In the genomic region with DNA sequence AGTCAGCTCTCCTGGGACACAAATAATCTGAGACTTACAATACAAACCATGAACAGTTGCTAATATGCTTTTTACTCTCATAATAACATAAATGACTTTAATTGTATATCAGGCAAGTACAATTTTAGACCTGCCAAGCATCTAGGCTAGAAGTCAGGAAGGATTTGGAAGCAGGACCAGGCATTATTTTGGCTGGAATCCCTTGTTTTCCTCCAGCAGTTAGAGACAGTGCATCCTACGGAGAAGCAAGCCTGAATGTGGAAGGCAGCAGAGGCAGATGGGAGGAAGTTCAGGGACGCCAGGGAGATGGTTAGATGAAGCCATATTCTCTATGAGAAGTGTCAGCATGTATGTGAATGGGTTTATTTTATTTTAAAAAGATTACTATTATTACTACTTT, we compare ENCODE assay signal across 16 mouse cellular contexts.
"Had no signal": no experiment of that assay in that cellular context is flagged by ENCODE, and none has a peak within 500 bp of the region (broad histone marks: within the 10 kb centered on the region; RNA-seq: fewer than 3 reads in every experiment).

No protein-coding gene starts in this region.

- DNase-seq: kidney, postnatal 25 days; lung, adult 2 months; lung, postnatal 36 days; right cerebral cortex, adult 18-20 months; right cerebral cortex, postnatal 25 days; thymus, adult 18-20 months; thymus, postnatal 14 days had no signal

- H3K27ac ChIP-seq: kidney, embryonic 15.5 days; left cerebral cortex, adult 2 months; liver, embryonic 15.5 days; neural tube, embryonic 15.5 days; stomach, postnatal 0 days had no signal

- H3K27me3 ChIP-seq: kidney, embryonic 15.5 days; liver, embryonic 15.5 days; neural tube, embryonic 15.5 days had no signal

- H3K36me3 ChIP-seq: liver, embryonic 15.5 days had no signal

- H3K4me2 ChIP-seq: kidney, embryonic 15.5 days; liver, embryonic 11.5 days; liver, embryonic 15.5 days; neural tube, embryonic 15.5 days had no signal

- H3K4me3 ChIP-seq: kidney, embryonic 15.5 days; left cerebral cortex, adult 2 months; limb, embryonic 10.5 days; liver, embryonic 15.5 days; neural tube, embryonic 15.5 days had no signal

- ATAC-seq: lung, postnatal 0 days; midbrain, embryonic 16.5 days had no signal

- H3K9me3 ChIP-seq: kidney, embryonic 15.5 days; limb, embryonic 10.5 days; liver, embryonic 15.5 days; neural tube, embryonic 15.5 days had no signal

- H3K9ac ChIP-seq: kidney, embryonic 15.5 days; liver, embryonic 15.5 days; neural tube, embryonic 15.5 days had no signal
